Mouse (Mus musculus) testis, postnatal 10 days (tissue): ENCODE measurements around the gene Gpr107.
"Not testable (repeated sequence)": the region's sequence is repeated elsewhere in the genome, so short reads cannot be mapped to it uniquely, and the experiment has no call there.

ENCODE experiments used
- DNase-seq: peaks from one replicate; pipeline ENCODE4 v3.0.0; 2021; ENCODE audit warnings: low spot score

Gpr107 gene

DNA sequence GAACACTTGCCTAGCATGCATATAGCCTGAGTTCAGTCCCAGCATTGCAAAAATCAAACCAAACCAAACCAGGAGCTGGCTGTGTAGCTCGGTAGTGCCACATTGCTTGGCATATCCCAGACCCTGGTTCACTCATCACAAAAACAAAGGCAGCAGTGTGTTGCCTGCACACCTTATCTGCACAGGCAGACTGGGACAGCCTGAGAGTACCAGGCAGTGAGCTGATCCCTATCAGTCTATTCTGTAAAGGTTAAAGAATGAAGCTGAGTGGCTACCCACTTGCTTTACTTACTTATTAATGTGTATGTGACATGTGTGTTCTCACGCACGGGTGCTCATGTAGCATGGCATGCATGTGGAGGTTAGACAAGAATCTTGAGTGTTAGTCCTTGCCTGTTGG lies 4.7 kb downstream of the Gpr107 start:
- no peak for DNase-seq

DNA sequence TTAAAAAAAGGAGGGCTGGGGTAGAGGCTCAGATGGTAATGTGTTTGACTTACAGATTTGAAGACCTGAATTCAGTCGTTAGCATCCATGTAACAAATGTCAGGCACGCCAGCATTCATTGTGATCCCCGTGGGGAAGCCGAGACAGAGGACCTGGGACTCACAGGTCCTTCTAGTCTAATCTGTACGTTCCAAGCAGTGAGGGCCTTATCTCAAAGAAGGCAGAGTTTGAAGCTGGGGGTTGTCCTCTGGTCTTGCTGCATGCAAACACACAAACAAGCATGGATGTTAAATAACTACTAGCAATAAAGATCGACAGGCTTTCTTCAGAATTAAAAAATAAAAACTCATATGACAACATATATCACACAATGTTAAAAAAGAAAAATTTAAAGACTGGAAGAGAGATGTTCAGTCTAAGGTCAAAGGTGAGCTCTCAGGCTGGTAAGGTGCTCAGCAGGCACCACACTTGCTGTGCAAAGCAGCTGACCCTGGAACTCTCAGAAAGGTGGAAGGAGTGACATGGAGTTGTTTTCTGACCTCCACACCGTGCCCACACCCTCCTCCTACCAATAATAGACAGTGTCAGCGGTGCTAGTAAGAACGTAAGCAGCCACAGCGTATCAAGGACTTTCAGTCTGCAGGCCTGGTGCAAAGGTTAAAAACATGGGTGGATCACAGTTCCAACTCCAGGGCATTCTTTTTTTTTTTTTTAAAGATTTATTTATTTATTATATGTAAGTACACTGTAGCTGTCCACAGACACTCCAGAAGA lies 8.2 kb downstream of the Gpr107 start:
- DNase-seq, result no peak

DNA sequence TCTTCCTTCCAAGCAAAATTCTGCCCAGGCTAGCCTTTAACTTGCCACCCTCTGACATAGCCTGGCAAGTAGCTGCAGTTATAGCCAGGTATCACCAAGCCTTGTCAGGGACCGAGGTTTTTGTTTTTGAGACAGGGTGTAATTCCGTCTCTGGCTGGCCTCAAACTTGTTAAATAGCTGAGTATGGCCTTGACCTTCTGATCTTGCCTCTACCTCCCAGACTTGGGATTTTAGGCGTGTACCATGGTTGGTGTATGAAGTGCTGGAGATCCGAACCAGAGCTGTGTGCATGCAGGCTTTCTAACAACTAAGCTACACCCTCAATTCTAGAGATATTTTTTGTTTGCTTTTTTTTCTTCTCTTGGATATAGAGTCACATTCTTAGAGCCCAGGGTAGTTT lies 9.5 kb downstream of the Gpr107 start:
- no peak for DNase-seq

DNA sequence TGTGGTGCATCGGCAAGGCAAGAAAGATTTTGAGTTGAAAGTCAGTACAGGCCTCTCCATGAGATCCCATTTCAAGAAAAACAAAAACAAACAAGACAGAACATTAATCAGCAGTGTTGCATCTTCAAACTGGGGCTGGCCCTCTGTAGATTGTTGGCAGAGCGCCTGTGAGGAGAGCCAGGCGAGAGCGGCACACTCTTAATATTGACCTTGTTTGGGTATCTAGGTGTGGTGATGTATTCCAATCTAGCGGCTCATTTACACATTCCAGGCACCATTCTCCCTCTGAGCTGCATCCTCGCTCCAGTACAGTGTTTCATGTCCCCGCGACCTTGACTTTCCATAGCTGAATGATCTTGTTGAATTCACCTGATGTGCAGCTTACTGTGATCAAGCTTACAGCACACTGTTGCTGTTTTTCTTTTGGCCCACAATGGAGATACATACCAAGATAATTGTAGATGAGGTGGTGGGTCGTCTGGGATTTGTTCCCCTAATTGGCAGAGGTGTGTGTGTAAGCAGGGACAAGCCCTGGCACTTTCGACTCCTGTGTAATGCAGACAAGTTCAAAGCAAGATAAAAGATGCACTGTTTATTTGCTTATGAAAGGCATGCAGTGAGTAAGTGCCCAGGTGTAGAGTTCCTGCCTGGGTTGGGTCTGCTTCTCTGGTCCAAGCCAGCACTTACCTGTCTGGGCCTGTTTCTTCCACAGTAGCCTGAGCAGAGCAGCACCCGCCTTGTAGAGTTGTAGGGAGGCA lies 11.4 kb downstream of the Gpr107 start:
- DNase-seq, result no peak

- no peak for DNase-seq
Measured at GRCm38 (mm10) chr2:31164841-31165455, 12.8 kb downstream of the Gpr107 start.

DNA sequence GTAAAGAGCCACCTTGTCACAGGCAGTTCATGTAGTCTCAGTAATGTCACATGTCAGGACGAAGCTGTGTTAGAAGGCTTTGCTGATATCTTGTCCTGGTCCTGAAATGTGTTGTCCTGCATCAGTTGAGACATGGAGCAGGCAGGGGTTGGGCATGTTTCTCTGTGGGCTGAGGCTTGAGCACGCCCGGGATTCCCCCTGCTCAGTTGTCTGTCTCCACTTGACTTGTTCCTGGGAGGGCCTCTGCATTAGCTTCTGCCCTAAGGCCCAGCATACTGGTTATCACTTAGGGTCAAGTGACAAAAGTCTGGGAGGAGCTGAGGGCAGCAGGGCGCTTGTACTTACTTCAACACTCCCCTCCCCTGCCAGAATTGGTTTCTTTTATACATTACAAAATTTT lies 13.4 kb downstream of the Gpr107 start:
- no peak for DNase-seq

DNA sequence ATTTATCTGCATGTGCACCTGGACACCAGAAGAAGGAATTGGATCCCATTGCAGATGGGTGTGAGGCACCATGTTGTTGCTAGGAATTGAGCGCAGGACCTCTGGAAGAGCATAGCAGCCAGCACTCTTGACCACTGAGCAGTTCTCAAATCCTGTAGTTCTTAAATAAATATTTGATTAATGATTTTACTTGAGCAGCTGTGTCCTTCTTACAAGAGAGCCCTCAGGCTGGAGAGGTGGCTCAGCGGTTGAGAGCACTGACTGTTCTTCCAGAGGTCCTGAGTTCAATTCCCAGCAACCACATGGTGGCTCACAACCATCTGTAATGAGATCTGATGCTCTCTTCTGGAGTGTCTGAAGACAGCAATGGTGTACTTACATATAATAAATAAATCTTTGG lies 15.5 kb downstream of the Gpr107 start:
- DNase-seq, result not testable (repeated sequence)

DNA sequence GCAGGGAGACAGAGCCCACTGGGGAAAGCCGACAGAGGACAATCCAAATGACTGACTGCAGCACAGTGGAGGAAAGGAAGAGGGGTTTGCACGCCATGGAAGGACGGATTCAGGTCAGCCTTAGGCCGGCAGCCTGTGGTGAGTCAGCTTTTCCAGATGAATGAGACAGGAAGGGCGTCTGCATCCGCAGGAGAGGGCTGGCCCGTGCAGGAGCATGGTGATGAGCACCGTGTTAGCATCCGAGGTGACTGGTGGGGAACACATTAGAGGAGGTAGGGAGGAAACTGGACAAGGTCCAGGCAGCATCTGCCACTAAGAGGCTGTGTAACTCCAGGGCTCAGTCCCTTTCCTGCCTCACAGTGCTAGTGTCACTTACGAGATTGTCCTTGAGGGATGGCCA lies 16.9 kb downstream of the Gpr107 start:
- DNase-seq, result no peak

DNA sequence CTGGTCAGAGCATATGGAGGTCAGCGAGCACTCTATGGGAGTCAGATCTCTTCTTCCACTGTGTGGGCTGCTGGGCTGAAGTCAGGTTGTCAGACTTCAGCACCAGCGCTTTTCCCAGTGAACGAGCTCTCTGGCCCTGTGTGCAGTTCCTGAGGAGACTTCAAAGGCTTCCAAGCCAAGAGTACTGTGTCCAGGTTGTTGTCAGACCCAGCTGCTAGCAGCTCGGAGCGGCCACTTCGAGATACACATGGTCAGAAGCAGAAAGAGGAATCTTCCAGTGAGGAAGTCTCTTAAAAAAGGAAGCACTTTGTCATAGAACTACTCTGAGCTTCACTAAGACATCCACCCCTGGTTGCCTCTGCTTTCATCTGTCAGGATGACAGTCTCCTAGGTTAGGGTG lies 18.0 kb downstream of the Gpr107 start:
- DNase-seq, result no peak

- no peak for DNase-seq
Measured at GRCm38 (mm10) chr2:31172001-31172400, 19.9 kb downstream of the Gpr107 start.

DNA sequence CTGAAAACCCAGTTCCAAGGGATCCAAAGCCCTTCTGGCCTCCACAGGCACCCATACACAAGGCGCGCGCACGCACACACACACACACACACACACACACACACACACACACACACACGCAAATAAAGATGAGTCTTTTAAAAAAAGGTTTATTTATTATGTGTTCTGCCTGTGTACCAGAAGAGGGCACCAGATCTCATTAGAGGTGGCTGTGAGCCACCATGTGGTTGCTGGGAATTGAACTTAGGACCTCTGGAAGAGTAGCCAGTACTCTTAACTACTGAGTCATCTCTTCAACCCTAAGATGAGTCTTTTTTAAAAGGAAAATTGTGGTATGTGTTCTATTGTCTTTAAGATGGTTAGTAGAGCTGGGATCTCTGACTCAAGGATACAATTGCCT lies 20.4 kb downstream of the Gpr107 start:
- DNase-seq, result no peak

- DNase-seq, result no peak
Measured at GRCm38 (mm10) chr2:31173290-31173689, 21.2 kb downstream of the Gpr107 start.

- DNase-seq, result not testable (repeated sequence)
Measured at GRCm38 (mm10) chr2:31178593-31178992, 26.5 kb downstream of the Gpr107 start.

DNA sequence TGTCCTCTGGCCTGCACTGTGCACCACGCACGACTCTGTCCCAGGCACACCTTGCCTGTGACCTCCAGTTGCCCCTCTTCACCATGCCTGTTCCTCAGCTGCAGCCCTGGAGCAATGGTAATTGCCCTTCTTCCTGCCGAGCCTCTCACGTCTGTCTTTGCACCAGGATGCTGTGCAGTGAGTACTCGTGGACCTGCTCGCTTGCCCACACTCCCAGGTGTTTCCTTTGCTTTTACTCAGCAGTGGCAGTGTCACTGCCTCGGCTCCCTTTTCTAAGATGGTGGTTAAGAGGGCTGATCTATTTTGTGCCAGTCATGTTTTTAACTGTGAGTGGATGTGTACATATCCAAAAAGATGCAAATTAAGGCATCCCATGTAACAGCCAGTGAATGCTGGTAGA lies 27.4 kb downstream of the Gpr107 start:
- DNase-seq, result no peak

GRCm38 (mm10) chr2:31180081-31180551 lies 28.0 kb downstream of the Gpr107 start:
- DNase-seq, result no peak

DNA sequence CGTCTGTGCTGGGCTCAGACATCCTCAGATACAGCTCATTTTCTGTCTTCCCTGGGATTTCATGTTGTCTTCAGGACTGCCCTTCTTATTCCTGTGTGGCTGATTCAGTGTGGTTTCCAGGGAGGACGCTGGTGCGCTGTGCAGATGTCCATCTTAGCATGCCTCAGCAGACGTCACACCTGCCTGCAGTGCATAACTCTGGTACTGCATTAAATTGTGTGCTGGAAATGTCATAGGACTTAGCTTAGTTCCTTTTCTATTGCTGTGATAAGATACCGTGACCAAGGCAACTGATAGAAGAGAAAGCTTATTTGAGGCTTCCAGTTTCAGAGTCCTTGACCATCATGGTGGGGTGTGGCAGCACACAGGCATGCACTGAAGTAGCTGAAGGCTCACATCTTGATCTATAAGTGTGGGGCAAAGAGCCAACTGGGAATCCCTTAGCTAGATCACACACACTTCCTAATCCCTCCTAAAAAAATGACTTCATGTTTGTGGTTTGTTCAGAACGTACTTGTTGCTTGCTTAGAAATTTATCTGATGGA lies 30.7 kb downstream of the Gpr107 start:
- DNase-seq, result no peak

DNA sequence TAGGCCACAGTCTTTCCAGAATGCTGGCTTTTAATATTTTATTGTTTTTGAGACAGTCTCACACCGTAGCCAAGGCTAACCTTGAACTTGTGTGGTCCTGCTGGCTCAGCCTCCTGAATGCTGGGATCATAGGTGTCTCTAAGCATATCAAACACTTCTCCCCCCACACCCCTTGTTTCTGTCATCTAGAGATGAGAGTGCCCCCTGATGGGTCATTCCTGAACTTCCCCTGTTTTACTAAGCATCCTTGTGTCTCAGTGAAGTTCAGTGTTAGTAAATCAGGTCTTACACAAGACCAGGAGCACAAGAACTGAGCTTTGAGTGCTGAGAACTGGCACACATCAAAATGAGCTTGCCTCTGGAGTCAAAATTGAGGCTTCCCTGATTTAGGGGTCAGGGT lies 31.7 kb downstream of the Gpr107 start:
- no peak for DNase-seq

GRCm38 (mm10) chr2:31188691-31189090 lies 36.6 kb downstream of the Gpr107 start:
- DNase-seq, result no peak

DNA sequence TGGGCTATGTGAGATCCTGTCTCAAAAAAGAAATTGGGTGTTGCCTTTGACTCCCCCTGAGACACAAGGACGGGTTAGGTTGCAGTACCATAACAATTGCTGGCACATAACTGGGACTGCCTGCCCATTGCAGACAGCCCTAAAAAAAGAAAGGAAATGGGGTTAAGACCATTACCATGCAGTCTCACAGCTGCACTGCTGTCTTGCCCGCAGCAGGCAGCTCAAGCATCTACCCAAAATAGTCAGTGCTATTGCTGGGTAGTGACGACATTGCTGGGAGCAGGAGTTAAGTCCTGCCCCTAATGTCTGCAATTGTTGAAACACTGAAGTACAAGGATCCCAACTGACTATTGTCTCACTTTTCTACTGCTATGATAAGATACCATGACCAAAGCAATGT lies 37.5 kb downstream of the Gpr107 start:
- no peak for DNase-seq

DNA sequence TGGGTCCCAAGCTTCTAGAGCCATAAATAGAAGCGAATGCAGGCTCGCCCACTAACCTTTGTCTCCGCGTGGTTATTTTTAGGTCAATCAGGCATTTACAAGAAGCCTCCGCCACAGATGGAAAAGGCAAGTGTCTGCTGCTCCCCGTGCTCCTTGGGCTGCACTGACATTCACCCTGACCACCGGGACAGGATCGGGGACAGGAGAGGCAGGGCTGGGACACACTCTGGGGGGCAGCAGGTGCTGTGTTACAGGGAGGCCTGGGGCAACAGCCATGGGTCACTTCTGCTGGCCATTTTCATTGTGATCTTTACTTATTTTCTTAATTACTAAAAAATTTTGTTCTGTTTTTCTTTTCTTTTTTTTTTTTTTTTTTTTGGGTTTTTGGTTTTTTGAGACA lies 39.6 kb downstream of the Gpr107 start:
- DNase-seq, result no peak

DNA sequence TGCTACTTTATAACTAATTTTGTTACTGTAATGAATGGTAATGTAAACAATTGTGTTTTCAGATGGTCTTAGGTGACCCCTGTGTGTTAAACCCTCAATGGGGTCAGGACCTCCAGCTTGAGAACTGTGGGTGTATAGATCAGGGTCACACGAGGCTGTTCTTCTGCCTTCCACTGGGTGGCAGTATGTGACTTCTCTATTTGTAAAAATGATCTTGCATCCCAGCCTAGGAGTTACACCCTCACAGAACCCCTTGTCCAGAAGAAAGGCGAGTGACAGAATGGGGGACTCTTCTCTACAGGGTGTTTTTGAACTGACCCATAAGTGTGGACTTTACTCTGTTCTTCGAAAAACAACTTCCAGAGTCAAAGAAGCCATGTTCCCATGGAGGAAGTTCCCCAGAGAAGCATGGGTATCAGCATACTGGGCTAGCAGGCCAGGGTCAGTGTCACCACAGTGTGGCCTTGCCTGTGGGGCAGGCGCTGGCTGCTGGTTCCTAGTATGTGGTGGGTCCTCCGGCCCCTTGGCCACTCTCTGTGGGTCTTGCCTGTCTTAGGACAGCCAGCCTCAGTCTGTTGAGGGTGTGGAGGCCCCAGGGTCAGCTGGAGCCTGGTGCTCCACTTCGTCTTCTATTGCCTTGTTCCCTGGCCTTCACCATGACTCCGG lies 42.4 kb downstream of the Gpr107 start:
- no peak for DNase-seq

DNA sequence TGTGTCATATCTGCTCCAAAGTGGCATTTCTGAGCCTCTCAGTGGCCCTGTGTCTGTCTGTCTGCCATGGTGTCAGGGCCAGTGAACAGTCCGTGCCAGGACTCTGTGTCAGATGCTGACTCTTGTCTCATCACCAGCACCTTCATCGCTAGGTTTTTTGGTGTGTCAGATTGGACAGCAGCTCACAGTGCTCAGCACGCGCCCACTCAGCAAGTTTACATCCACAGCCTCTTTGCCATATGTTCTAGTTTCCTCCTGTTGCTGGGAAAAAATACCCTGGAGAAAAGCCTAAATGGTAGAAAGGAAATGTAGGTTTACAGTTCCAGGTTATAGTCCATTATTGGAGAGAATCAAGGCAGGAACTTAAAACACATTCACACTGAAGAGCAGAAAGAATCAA lies 46.5 kb downstream of the Gpr107 start:
- DNase-seq, result no peak
